Mouse (Mus musculus) lung, postnatal 0 days (tissue): ENCODE measurements around the gene Slc22a13. TPM values are rescaled to one million over a fixed set of nuclear protein-coding genes. Genes with fewer than 3 reads are reported as not detected.

Experiments
- ATAC-seq: fragments of 200-750 bp; cut with Nextera tagmentation; 2 replicates; pipeline ENCODE4 v1.8.0; 2017; ENCODE audit warnings: moderate library complexity
- DNase-seq: peaks from one replicate; pipeline ENCODE4 v3.0.0-alpha.2; 2016; ENCODE audit warnings: low spot score
- H3K27ac ChIP-seq: fragments of 300-500 bp; sonication (generic); 2 replicates; pipeline ENCODE4 v1.5.1; 2014; ENCODE audit warnings: antibody characterized with exemption, mild to moderate bottlenecking, low read length, mixed read lengths
- H3K27me3 ChIP-seq: fragments of 300-500 bp; sonication (generic); replicated peaks from 2 replicates; pipeline ENCODE4 v1.6.1; 2014; ENCODE audit warnings: low read length, mixed read lengths; ENCODE audit not compliant: insufficient read depth
- H3K36me3 ChIP-seq: fragments of 300-500 bp; sonication (generic); 2 replicates; pipeline ENCODE4 v1.6.1; 2014; ENCODE audit warnings: low read length, mixed read lengths; ENCODE audit not compliant: insufficient read depth
- H3K4me1 ChIP-seq: fragments of 300-500 bp; sonication (generic); 2 replicates; pipeline ENCODE4 v1.6.1; 2014; ENCODE audit warnings: antibody characterized with exemption, low read depth, low read length, mixed read lengths; ENCODE audit not compliant: insufficient read depth
- H3K4me2 ChIP-seq: fragments of 300-500 bp; sonication (generic); replicated peaks from 2 replicates; pipeline ENCODE4 v1.6.1; 2014; ENCODE audit warnings: low read depth, mild to moderate bottlenecking, low read length, moderate library complexity, mixed read lengths
- H3K4me3 ChIP-seq: fragments of 300-500 bp; sonication (generic); 2 replicates; pipeline ENCODE4 v1.5.1; 2014; ENCODE audit warnings: low read depth, low read length
- H3K9ac ChIP-seq: fragments of 300-500 bp; sonication (generic); replicated peaks from 2 replicates; pipeline ENCODE4 v1.6.1; 2014; ENCODE audit warnings: low read depth, mild to moderate bottlenecking
- H3K9me3 ChIP-seq: fragments of 300-500 bp; sonication (generic); 2 replicates; pipeline ENCODE4 v1.6.1; 2016; ENCODE audit warnings: low read length, mixed read lengths
- CTCF ChIP-seq: IDR thresholded peaks from 2 replicates; pipeline ENCODE4 v1.5.1; 2016; ENCODE audit warnings: antibody characterized with exemption, mild to moderate bottlenecking
- EP300 ChIP-seq: IDR thresholded peaks from 2 replicates; pipeline ENCODE4 v1.6.1; 2016; ENCODE audit warnings: antibody characterized with exemption, mild to moderate bottlenecking, control low read depth
- WGBS: fragments of 180-500 bp; shearing (Covaris S2); extraction: QIAGEN DNeasy Blood & Tissue Kit; methylation state at CpG from one replicate; pipeline ENCODE4 v1.1.7; 2014; 5-methylcytosine and 5-hydroxymethylcytosine counted together
- polyA plus RNA-seq: library from polyadenylated mRNA; unstranded; fragments of >200 nt; fragmentation: Nextera tagmentation; extraction: Ambion mirVana; gene quantifications from 2 replicates; pipeline ENCODE4 v1.2.1, GENCODE M21; 2015

The Slc22a13 gene
- polyA plus RNA-seq, 1 experiment from 2014 or later = not detected

DNA sequence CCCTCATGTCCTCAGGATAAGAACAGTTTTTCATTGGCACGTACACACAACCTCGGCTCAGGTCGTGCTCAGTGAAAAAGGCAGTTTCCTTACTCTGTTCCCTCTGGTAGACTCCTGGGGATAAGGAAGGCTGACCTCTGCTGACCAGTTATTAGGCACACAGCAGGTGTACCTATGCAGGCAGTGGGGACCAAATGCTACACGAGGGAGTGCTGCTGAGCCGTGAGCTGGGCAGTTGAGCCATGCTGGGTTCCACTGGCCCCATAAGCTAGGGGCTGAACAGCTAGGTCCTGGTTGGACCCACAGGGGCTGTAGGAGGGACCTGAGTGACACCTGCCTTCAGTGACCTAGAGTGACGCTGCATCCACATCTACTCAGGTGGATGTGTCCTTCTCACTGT is 63.3 kb downstream of the Slc22a13 start:
- DNase-seq = no peak
- no peak overlapping the region for H3K4me3 ChIP-seq
- no peak overlapping the region for H3K27ac ChIP-seq
- ATAC-seq = no peak
- no peaks in the 10 kb centered on the region for H3K9me3 ChIP-seq
- H3K4me2 ChIP-seq = no peak overlapping the region
- no peak for TF ChIP-seq EP300
- no peak for TF ChIP-seq CTCF
- H3K9ac ChIP-seq = no peak overlapping the region
- WGBS = 67% methylated on average over 6 of the region's 6 CpGs
- H3K27me3 ChIP-seq = no peaks in the 10 kb centered on the region
- H3K36me3 ChIP-seq = no peaks in the 10 kb centered on the region
- H3K4me1 ChIP-seq = no peaks in the 10 kb centered on the region

DNA sequence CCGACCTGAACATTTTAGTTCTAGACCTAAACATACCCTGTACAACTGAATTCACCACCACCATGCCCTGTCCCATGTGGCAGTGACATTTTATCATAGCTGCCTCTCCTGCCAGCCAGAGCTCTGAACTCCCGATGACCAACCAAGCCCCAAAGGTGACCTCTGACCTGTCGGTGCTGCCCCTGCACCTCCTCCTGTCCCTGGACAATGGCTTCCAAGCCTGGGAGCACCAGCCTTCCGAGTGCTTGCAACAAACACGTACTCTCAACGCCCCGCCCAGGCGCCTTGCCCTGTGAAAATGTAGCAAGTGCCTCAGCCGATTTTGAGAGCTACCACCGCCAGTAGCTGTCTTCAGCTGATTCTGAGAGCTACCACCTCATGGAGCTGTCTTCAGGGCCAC is 63.8 kb downstream of the Slc22a13 start:
- Histone ChIP-seq H3K4me1 (no peaks in the 10 kb centered on the region), H3K9ac (no peak overlapping the region), H3K36me3 (no peaks in the 10 kb centered on the region), H3K4me3 (no peak overlapping the region), H3K4me2 (no peak overlapping the region), H3K9me3 (no peaks in the 10 kb centered on the region), H3K27me3 (no peaks in the 10 kb centered on the region), H3K27ac (no peak overlapping the region)
- ATAC-seq (no peak), DNase-seq (no peak)
- TF ChIP-seq EP300 (no peak), CTCF (no peak)
- 52% methylated on average over 10 of the region's 10 CpGs for WGBS

DNA sequence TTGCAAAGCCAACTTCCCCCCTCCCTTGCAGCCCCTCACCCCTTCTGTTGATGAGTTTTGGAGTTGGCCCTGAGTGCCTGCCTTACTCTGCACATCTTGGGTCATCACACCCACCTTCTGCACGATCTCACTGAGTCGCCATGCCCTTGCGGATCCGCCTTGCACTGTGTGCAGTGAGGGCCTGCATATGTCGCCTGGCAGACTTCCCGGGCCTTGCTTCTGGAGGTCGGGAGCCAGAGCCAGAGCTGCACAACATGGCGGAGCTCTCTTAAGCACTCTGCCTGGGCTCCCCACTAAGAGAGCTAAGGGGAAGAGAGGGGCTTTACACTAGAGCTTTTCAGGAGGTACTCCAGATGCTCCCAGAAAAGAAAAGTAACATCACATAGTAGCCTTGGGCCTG is 64.2 kb downstream of the Slc22a13 start:
- DNase-seq (no peak), ATAC-seq (no peak)
- TF ChIP-seq CTCF = no peak
- TF ChIP-seq EP300 = no peak
- no peaks in the 10 kb centered on the region for H3K4me1 ChIP-seq
- no peak overlapping the region for H3K4me2 ChIP-seq
- no peaks in the 10 kb centered on the region for H3K36me3 ChIP-seq
- no peak overlapping the region for H3K4me3 ChIP-seq
- H3K27ac ChIP-seq = no peak overlapping the region
- no peak overlapping the region for H3K9ac ChIP-seq
- no peaks in the 10 kb centered on the region for H3K9me3 ChIP-seq
- 63% methylated on average over 8 of the region's 8 CpGs for WGBS
- H3K27me3 ChIP-seq = no peaks in the 10 kb centered on the region

DNA sequence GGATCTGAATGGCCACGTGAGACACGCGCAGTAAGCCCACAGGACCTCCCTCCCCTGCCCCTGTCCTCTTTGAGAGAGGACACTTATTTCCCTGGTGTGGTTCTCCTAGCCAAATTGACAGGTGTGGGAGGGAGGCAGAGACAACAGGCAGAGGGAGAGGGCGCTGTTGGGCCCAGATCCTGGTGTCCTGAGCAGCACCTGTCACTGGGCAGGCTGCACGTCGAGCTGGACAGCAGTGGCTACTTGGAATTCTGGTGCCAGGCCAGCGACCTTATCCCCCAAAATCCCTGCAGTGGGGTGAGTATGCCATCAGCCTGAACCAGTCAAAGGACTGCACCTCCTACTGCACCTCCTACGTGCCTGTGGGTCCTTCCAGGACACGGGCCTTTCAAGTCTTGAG is 65.5 kb downstream of the Slc22a13 start:
- no peaks in the 10 kb centered on the region for H3K9me3 ChIP-seq
- H3K36me3 ChIP-seq = no peaks in the 10 kb centered on the region
- ATAC-seq (no peak), DNase-seq (no peak)
- no peaks in the 10 kb centered on the region for H3K4me1 ChIP-seq
- no peak overlapping the region for H3K27ac ChIP-seq
- WGBS = 66% methylated on average over 9 of the region's 9 CpGs
- no peak overlapping the region for H3K9ac ChIP-seq
- TF ChIP-seq EP300 (no peak), CTCF (no peak)
- H3K4me3 ChIP-seq = no peak overlapping the region
- H3K27me3 ChIP-seq = no peaks in the 10 kb centered on the region
- H3K4me2 ChIP-seq = no peak overlapping the region

Other genes with a start within 250 kb of the Slc22a13 start
- 16.6 and 20.0 TPM in 2 replicates for gene Vill, start 156.3 kb downstream of the Slc22a13 start, polyA plus RNA-seq
- 9.1 and 10.4 TPM in 2 replicates for gene Plcd1, start 115.6 kb downstream of the Slc22a13 start, polyA plus RNA-seq
- 0.57 and 0.64 TPM in 2 replicates for gene Dlec1, start 106.6 kb downstream of the Slc22a13 start, polyA plus RNA-seq
- gene Acaa1b, start 52.0 kb downstream of the Slc22a13 start, polyA plus RNA-seq = 5.8 and 7.0 TPM in 2 replicates
- not detected in 2 replicates for gene Gm47289, start 49.9 kb downstream of the Slc22a13 start, polyA plus RNA-seq
- 6.6 and 8.0 TPM in 2 replicates for gene Oxsr1, start 113.3 kb upstream of the Slc22a13 start, polyA plus RNA-seq
- 114 and 128 TPM in 2 replicates for gene Acaa1a, start 130.6 kb upstream of the Slc22a13 start, polyA plus RNA-seq
- gene Myd88, start 132.3 kb upstream of the Slc22a13 start, polyA plus RNA-seq = 50.3 and 61.3 TPM in 2 replicates
- gene Xylb, start 148.3 kb upstream of the Slc22a13 start, polyA plus RNA-seq = 2.0 and 2.2 TPM in 2 replicates
- 0.17 TPM in 1 of 2 replicates, not detected in the other for gene Slc22a14, start 156.5 kb upstream of the Slc22a13 start, polyA plus RNA-seq
- 15.6 TPM in 2 replicates for gene Acvr2b, start 193.0 kb upstream of the Slc22a13 start, polyA plus RNA-seq
- gene Exog, start 235.8 kb upstream of the Slc22a13 start, polyA plus RNA-seq = 6.9 and 7.4 TPM in 2 replicates